Comparison of ENCODE assay signal across 16 mouse cellular contexts in the genomic region with DNA sequence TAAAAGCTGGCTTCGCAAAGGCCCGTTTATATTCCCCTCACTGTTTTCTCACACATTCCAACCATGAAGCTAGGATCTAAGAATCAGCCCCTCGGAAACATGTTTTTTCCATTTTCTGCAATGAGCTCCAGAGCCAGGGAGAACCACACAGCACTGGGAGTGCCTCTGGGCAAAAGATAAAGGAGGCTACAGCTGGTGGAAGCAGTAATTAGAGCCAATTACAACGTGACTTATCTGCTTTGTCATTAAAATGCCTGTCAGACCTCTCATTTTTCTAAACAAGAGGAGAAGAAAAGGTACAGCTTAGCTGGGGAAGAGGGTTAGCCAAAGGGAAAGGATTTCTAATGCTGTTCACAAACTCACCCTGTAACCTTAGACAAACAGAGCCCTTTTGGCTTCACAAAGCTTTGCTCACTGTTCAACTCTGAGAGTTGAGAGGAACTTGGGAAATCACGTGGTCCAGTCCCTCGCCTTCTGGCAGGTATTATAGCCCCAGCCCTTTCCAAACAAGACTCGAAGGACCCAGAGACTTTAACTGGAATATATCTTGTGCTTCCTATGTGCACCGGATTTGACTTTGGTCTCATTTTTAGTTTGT. TPM values are rescaled to one million over a fixed set of nuclear protein-coding genes. Genes with fewer than 3 reads are reported as not detected.
DNase-seq lines count a peak whose midpoint lies in the region; ATAC-seq lines count a peak whose summit lies in the region.
"Had no signal": no experiment of that assay in that cellular context is flagged by ENCODE, and none has a peak within 500 bp of the region (broad histone marks: within the 10 kb centered on the region; RNA-seq: fewer than 3 reads in every experiment).

No protein-coding gene starts in this region.

- peaks cover 5% of the 10 kb centered on the region; the same call in 1 of the 2 replicates for H3K36me3 ChIP-seq in limb, embryonic 13.5 days
- H3K36me3 ChIP-seq in limb, embryonic 10.5 days: peaks cover 16% of the 10 kb centered on the region
- H3K36me3 ChIP-seq: heart, embryonic 10.5 days; lung, embryonic 15.5 days had no signal

- no peak for DNase-seq in limb, embryonic 10.5 days (ENCODE audit: low spot score)
- peak; percentile 20 for DNase-seq in ES-CJ7 (ENCODE audit: low read depth, low spot score)
- peak; percentile 37 for DNase-seq in R1 (ENCODE audit: low read depth, low spot score)
- peak; percentile 18 for DNase-seq in lung, postnatal 36 days
- DNase-seq in spleen, adult 12 weeks (ENCODE audit: low spot score): no peak
- DNase-seq in kidney, postnatal 10 days: no peak
- DNase-seq: adrenal gland, postnatal 25 days; cerebellum, postnatal 36 days; gastrocnemius, postnatal 10 days had no signal

- H3K4me1 ChIP-seq in limb, embryonic 13.5 days: no peaks in the 10 kb centered on the region
- no peaks in the 10 kb centered on the region for H3K4me1 ChIP-seq in limb, embryonic 10.5 days
- H3K4me1 ChIP-seq: heart, embryonic 10.5 days; lung, embryonic 15.5 days had no signal

- peaks cover 16% of the 10 kb centered on the region; the same call in 1 of the 2 replicates for H3K27me3 ChIP-seq in limb, embryonic 13.5 days
- H3K27me3 ChIP-seq in limb, embryonic 10.5 days (ENCODE audit: low read depth, poor library complexity, severe bottlenecking): peaks cover 87% of the 10 kb centered on the region
- H3K27me3 ChIP-seq: CH12.LX; lung, embryonic 15.5 days had no signal

- ATAC-seq in limb, embryonic 13.5 days (ENCODE audit: low FRiP score, low read depth): peak; percentile 51; the same call in 1 of the 2 replicates

- no peak overlapping the region for H3K4me2 ChIP-seq in limb, embryonic 13.5 days (replicated peaks)
- H3K4me2 ChIP-seq: lung, embryonic 15.5 days had no signal

- no peak overlapping the region for H3K4me3 ChIP-seq in limb, embryonic 13.5 days
- no peak overlapping the region for H3K4me3 ChIP-seq in limb, embryonic 10.5 days
- H3K4me3 ChIP-seq: heart, embryonic 10.5 days; lung, embryonic 15.5 days had no signal

- no peak overlapping the region for H3K27ac ChIP-seq in limb, embryonic 13.5 days
- H3K27ac ChIP-seq in limb, embryonic 10.5 days: no peak overlapping the region
- H3K27ac ChIP-seq: heart, embryonic 10.5 days; lung, embryonic 15.5 days had no signal

- H3K9me3 ChIP-seq in limb, embryonic 13.5 days: no peaks in the 10 kb centered on the region
- no peaks in the 10 kb centered on the region for H3K9me3 ChIP-seq in limb, embryonic 10.5 days (replicated peaks)
- H3K9me3 ChIP-seq: heart, embryonic 10.5 days; lung, embryonic 15.5 days had no signal

- no peak overlapping the region for H3K9ac ChIP-seq in limb, embryonic 13.5 days
- H3K9ac ChIP-seq: lung, embryonic 15.5 days had no signal

- WGBS in limb, embryonic 13.5 days: 48% methylated on average over 8 of the region's 8 CpGs
- 58% methylated on average over 8 of the region's 8 CpGs for WGBS in limb, embryonic 10.5 days

RNA-seq across cellular contexts. Expression of gene Fgf16, which starts 30.8 kb away (rescaled TPM):
- polyA plus RNA-seq in limb, embryonic 13.5 days (2015; fragmentation: Nextera tagmentation; extraction: Ambion mirVana): 0.97 and 1.1 TPM in 2 replicates
- not detected in 2 replicates for polyA plus RNA-seq in limb, embryonic 10.5 days (2016; fragmentation: Nextera tagmentation; extraction: Ambion mirVana)
- polyA plus RNA-seq: heart, embryonic 10.5 days; kidney, embryonic 16.5 days; limb, embryonic 11.5 days; small intestine, adult 2 months had no signal

Comparison
In these comparisons a context has a peak if more than half of its experiments do, and no peak if none do; other contexts are left out.
1. DNase-seq: peak in ES-CJ7 (single experiment), R1 (single experiment) and lung, postnatal 36 days (single experiment); none in limb, embryonic 10.5 days (single experiment), spleen, adult 12 weeks (single experiment) and kidney, postnatal 10 days (single experiment).